Mouse (Mus musculus): ENCODE measurements at regions not wholly inside any gene's neighbourhood (a gene's known extent, or its start where the extent isn't known, plus 50 kb on each side); places are given as distances from the start of the nearest gene placed in this dataset.
"Not testable (repeated sequence)": the region's sequence is repeated elsewhere in the genome, so short reads cannot be mapped to it uniquely, and the experiment has no call there.

GRCm38 (mm10) chr14:87215099-87215498, 74.1 kb upstream of the Diaph3 start:
- DNase-seq (ENCODE audit: low read depth), result peak; percentile 30

GRCm38 (mm10) chr14:87217042-87217441, 76.0 kb upstream of the Diaph3 start:
- DNase-seq (ENCODE audit: low read depth), result no peak

GRCm38 (mm10) chr14:87219975-87220374, 78.9 kb upstream of the Diaph3 start:
- no peak for DNase-seq (ENCODE audit: low read depth)

- no peak for DNase-seq (ENCODE audit: low read depth)
These were observed 83.8 kb upstream of the Diaph3 start for GRCm38 (mm10) chr14:87224870-87225269.

- peak; percentile 44 for DNase-seq (ENCODE audit: low read depth)
These were observed 108.2 kb upstream of the Diaph3 start for GRCm38 (mm10) chr14:87249258-87249657.

- no peak for DNase-seq (ENCODE audit: low read depth)
These were observed 114.6 kb upstream of the Diaph3 start for GRCm38 (mm10) chr14:87255484-87256208.

- no peak for DNase-seq (ENCODE audit: low read depth)
These were observed 120.7 kb upstream of the Diaph3 start for GRCm38 (mm10) chr14:87261726-87262125.

GRCm38 (mm10) chr14:87264826-87265225, 123.8 kb upstream of the Diaph3 start:
- DNase-seq (ENCODE audit: low read depth), result no peak

- no peak for DNase-seq (ENCODE audit: low read depth)
These were observed 125.3 kb upstream of the Diaph3 start for GRCm38 (mm10) chr14:87266309-87266708.

- not testable (repeated sequence) for DNase-seq (ENCODE audit: low read depth)
These were observed 127.2 kb upstream of the Tdrd3 start for GRCm38 (mm10) chr14:87289266-87289665.

- DNase-seq (ENCODE audit: low read depth), result no peak
These were observed 126.7 kb upstream of the Tdrd3 start for GRCm38 (mm10) chr14:87289708-87290243.

- no peak for DNase-seq (ENCODE audit: low read depth)
These were observed 121.2 kb upstream of the Tdrd3 start for GRCm38 (mm10) chr14:87295206-87295605.

GRCm38 (mm10) chr14:87297160-87297559, 119.3 kb upstream of the Tdrd3 start:
- DNase-seq (ENCODE audit: low read depth), result no peak

- DNase-seq (ENCODE audit: low read depth), result no peak
These were observed 115.6 kb upstream of the Tdrd3 start for GRCm38 (mm10) chr14:87300838-87301237.

- no peak for DNase-seq (ENCODE audit: low read depth)
These were observed 114.9 kb upstream of the Tdrd3 start for GRCm38 (mm10) chr14:87301564-87301963.

- no peak for DNase-seq (ENCODE audit: low read depth)
These were observed 111.0 kb upstream of the Tdrd3 start for GRCm38 (mm10) chr14:87305481-87305880.

- DNase-seq (ENCODE audit: low read depth), result no peak
These were observed 110.4 kb upstream of the Tdrd3 start for GRCm38 (mm10) chr14:87306011-87306410.

- no peak for DNase-seq (ENCODE audit: low read depth)
These were observed 108.4 kb upstream of the Tdrd3 start for GRCm38 (mm10) chr14:87308016-87308415.

- no peak for DNase-seq (ENCODE audit: low read depth)
These were observed 104.1 kb upstream of the Tdrd3 start for GRCm38 (mm10) chr14:87312318-87312717.

GRCm38 (mm10) chr14:87314999-87315732, 101.3 kb upstream of the Tdrd3 start:
- DNase-seq (ENCODE audit: low read depth), result peak; percentile 74

- DNase-seq (ENCODE audit: low read depth), result no peak
These were observed 88.6 kb upstream of the Tdrd3 start for GRCm38 (mm10) chr14:87327841-87328240.

- DNase-seq (ENCODE audit: low read depth), result no peak
These were observed 78.4 kb upstream of the Tdrd3 start for GRCm38 (mm10) chr14:87337950-87338526.

GRCm38 (mm10) chr14:87344540-87344939, 71.9 kb upstream of the Tdrd3 start:
- no peak for DNase-seq (ENCODE audit: low read depth)
